Comparison of ENCODE assay signal across 27 mouse cellular contexts in the genomic region with DNA sequence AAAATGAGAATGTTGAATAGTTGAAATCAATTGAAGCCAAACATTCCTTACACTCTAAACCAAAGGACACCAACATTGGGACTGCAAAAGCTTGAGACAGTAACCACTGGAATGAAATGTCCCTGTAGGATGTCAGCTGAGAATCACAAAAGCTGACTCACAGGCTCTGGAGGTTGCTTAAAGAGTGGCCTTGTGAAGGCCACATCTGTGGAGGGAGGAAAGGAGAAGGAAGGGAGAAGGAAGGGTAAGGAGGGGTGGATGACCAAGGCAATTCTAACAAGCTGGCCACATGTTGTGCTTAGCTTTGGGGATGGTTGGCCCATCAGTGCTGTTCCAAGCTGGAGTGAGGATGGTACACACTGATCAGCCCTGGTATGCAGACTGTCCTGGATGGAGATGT.
"Had no signal": no experiment of that assay in that cellular context is flagged by ENCODE, and none has a peak within 500 bp of the region (broad histone marks: within the 10 kb centered on the region; RNA-seq: fewer than 3 reads in every experiment).

No protein-coding gene starts in this region.

- DNase-seq: gastrocnemius, adult 2 months; gastrocnemius, postnatal 14 days; gastrocnemius, postnatal 36 days; heart, adult 11 months; heart, adult 2 months; heart, postnatal 14 days; heart, postnatal 36 days; kidney, adult 11 months; kidney, adult 2 months; kidney, adult 9 months; kidney, postnatal 14 days; kidney, postnatal 36 days; layer of hippocampus, adult 9-11 months; layer of hippocampus, postnatal 36 days; liver; liver, embryonic 13.5 days had no signal

- ATAC-seq: hindbrain, postnatal 0 days; intestine, embryonic 16.5 days had no signal

- H3K27ac ChIP-seq: gastrocnemius, adult 2 months; heart, adult 2 months; heart, embryonic 13.5 days; heart, embryonic 15.5 days; hindbrain, embryonic 13.5 days; hindbrain, embryonic 15.5 days; hindbrain, postnatal 0 days; kidney, embryonic 15.5 days; kidney, postnatal 0 days; limb, embryonic 10.5 days; limb, embryonic 12.5 days; liver, embryonic 13.5 days; liver, embryonic 15.5 days had no signal

- H3K27me3 ChIP-seq: heart, embryonic 13.5 days; heart, embryonic 15.5 days; hindbrain, embryonic 13.5 days; hindbrain, embryonic 15.5 days; kidney, embryonic 15.5 days; limb, embryonic 12.5 days; liver, embryonic 13.5 days; liver, embryonic 15.5 days had no signal

- H3K4me1 ChIP-seq: hindbrain, embryonic 13.5 days; hindbrain, embryonic 15.5 days; kidney, embryonic 15.5 days; limb, embryonic 10.5 days; limb, embryonic 12.5 days; liver, embryonic 13.5 days; liver, embryonic 15.5 days had no signal

- H3K4me3 ChIP-seq: gastrocnemius, adult 2 months; heart, adult 2 months; heart, embryonic 13.5 days; heart, embryonic 15.5 days; hindbrain, embryonic 13.5 days; hindbrain, embryonic 15.5 days; kidney, embryonic 15.5 days; limb, embryonic 10.5 days; limb, embryonic 12.5 days; liver, embryonic 13.5 days; liver, embryonic 15.5 days had no signal

- H3K9me3 ChIP-seq: heart, embryonic 15.5 days; hindbrain, embryonic 13.5 days; hindbrain, embryonic 15.5 days; kidney, embryonic 15.5 days; limb, embryonic 10.5 days; limb, embryonic 12.5 days; liver, embryonic 13.5 days; liver, embryonic 15.5 days had no signal

- H3K36me3 ChIP-seq: heart, embryonic 13.5 days; heart, embryonic 15.5 days; hindbrain, embryonic 13.5 days; hindbrain, embryonic 15.5 days; kidney, embryonic 15.5 days; limb, embryonic 10.5 days; limb, embryonic 12.5 days; liver, embryonic 13.5 days; liver, embryonic 15.5 days had no signal
